Mouse (Mus musculus) MEL (cell line): ENCODE measurements around the gene Avp. TPM values are rescaled to one million over a fixed set of nuclear protein-coding genes. Genes with fewer than 3 reads are reported as not detected.

ENCODE experiments used
- DNase-seq: peaks from one replicate; pipeline ENCODE4 v3.0.0; 2011; ENCODE audit warnings: low read depth, low spot score
- H3K27ac ChIP-seq: 2 replicates; pipeline ENCODE4 v1.5.1; 2012; ENCODE audit warnings: low read depth, mild to moderate bottlenecking, control low read depth, low read length, moderate library complexity; ENCODE audit not compliant: control insufficient read depth
- H3K27me3 ChIP-seq, 2 experiments: fragments of 150-350 bp in 1 of 2; sonication (generic) in 1 of 2; 2 replicates each; pipeline ENCODE4 v1.6.1; 2012; ENCODE audit warnings: low read length in 2 of 2, mild to moderate bottlenecking in 2 of 2, improper control_type of control experiment in 1 of 2, moderate library complexity in 1 of 2; ENCODE audit not compliant: insufficient read depth in 2 of 2, control insufficient read depth in 1 of 2
- H3K36me3 ChIP-seq, 2 experiments: 2 replicates each; pipeline ENCODE4 v1.6.1; 2012 to 2014; ENCODE audit warnings: low read length in 2 of 2, improper control_type of control experiment in 1 of 2, inconsistent platforms in 1 of 2, mild to moderate bottlenecking in 1 of 2; ENCODE audit not compliant: insufficient read depth in 2 of 2, control insufficient read depth in 1 of 2
- H3K4me1 ChIP-seq, 2 experiments: fragments of 150-350 bp in 1 of 2; sonication (generic) in 1 of 2; 2 replicates each; pipeline ENCODE4 v1.6.1; 2012; ENCODE audit warnings: low read length in 2 of 2, improper control_type of control experiment in 1 of 2, mild to moderate bottlenecking in 1 of 2; ENCODE audit not compliant: insufficient read depth in 2 of 2, control insufficient read depth in 1 of 2
- H3K4me3 ChIP-seq, 2 experiments: fragments of 150-350 bp in 1 of 2; sonication (generic) in 1 of 2; 2 replicates each; pipeline ENCODE4 v1.5.1; 2012; ENCODE audit warnings: low read depth in 2 of 2, low read length in 2 of 2, mild to moderate bottlenecking in 2 of 2, moderate library complexity in 2 of 2, control low read depth in 1 of 2, improper control_type of control experiment in 1 of 2; ENCODE audit not compliant: control insufficient read depth in 1 of 2, insufficient read depth in 1 of 2
- H3K79me2 ChIP-seq: 2 replicates; pipeline ENCODE4 v1.6.1; 2012; ENCODE audit warnings: mild to moderate bottlenecking, low read length, moderate library complexity; ENCODE audit not compliant: control insufficient read depth, poor library complexity, insufficient read depth
- H3K9ac ChIP-seq: 2 replicates; pipeline ENCODE4 v1.6.1; 2012; ENCODE audit warnings: low read depth, mild to moderate bottlenecking, control low read depth, low read length, moderate library complexity; ENCODE audit not compliant: control insufficient read depth, poor library complexity, severe bottlenecking
- H3K9me3 ChIP-seq: fragments of 150-350 bp; sonication (generic); replicated peaks from 2 replicates; pipeline ENCODE4 v1.6.1; 2012; ENCODE audit warnings: mild to moderate bottlenecking, low read length, improper control_type of control experiment, moderate library complexity; ENCODE audit not compliant: insufficient read depth
- BHLHE40 ChIP-seq: IDR thresholded peaks from 2 replicates; pipeline ENCODE4 v1.6.1; 2012; ENCODE audit warnings: low read depth, mild to moderate bottlenecking, inconsistent platforms, low read length, improper control_type of control experiment, borderline replicate concordance
- CHD1 ChIP-seq: IDR thresholded peaks from 2 replicates; pipeline ENCODE4 v1.6.1; 2012; ENCODE audit warnings: low read depth, mild to moderate bottlenecking, inconsistent platforms, low read length, improper control_type of control experiment
- CHD2 ChIP-seq: IDR thresholded peaks from 2 replicates; pipeline ENCODE4 v1.6.1; 2011; ENCODE audit warnings: low read length, improper control_type of control experiment
- CTCF ChIP-seq, 3 experiments: IDR thresholded peaks in 2 of 3; conservative IDR thresholded peaks in 1 of 3; 2 replicates each; pipeline ENCODE4 v1.5.1; 2011 to 2012; ENCODE audit warnings: low read length in 3 of 3, low read depth in 2 of 3, mild to moderate bottlenecking in 2 of 3, improper control_type of control experiment in 1 of 3, inconsistent platforms in 1 of 3, mixed read lengths in 1 of 3, moderate library complexity in 1 of 3; ENCODE audit not compliant: control insufficient read depth in 1 of 3, insufficient read depth in 1 of 3, poor library complexity in 1 of 3, severe bottlenecking in 1 of 3
- E2F4 ChIP-seq: IDR thresholded peaks from 2 replicates; pipeline ENCODE4 v1.6.1; 2011; ENCODE audit warnings: low read depth, low read length, improper control_type of control experiment, borderline replicate concordance
- ELF1 ChIP-seq: IDR thresholded peaks from 2 replicates; pipeline ENCODE4 v1.6.1; 2014; ENCODE audit warnings: low read depth, mild to moderate bottlenecking, inconsistent platforms, low read length, improper control_type of control experiment, moderate library complexity
- EP300 ChIP-seq, 2 experiments: IDR thresholded peaks; 2 replicates each; pipeline ENCODE4 v1.6.1; 2011; ENCODE audit warnings: improper control_type of control experiment in 2 of 2, low read length in 2 of 2, low read depth in 1 of 2, mild to moderate bottlenecking in 1 of 2
- ETS1 ChIP-seq: IDR thresholded peaks from 2 replicates; pipeline ENCODE4 v1.6.1; 2012; ENCODE audit warnings: low read depth, mild to moderate bottlenecking, inconsistent platforms, low read length, improper control_type of control experiment, moderate library complexity
- GABPA ChIP-seq: IDR thresholded peaks from 2 replicates; pipeline ENCODE4 v1.6.1; 2012; ENCODE audit warnings: low read depth, mild to moderate bottlenecking, inconsistent platforms, low read length, improper control_type of control experiment, moderate library complexity
- GATA1 ChIP-seq: IDR thresholded peaks from 2 replicates; pipeline ENCODE4 v1.6.1; 2011; ENCODE audit warnings: low read depth, low read length, improper control_type of control experiment
- JUND ChIP-seq: IDR thresholded peaks from 2 replicates; pipeline ENCODE4 v1.6.1; 2011; ENCODE audit warnings: low read depth, mild to moderate bottlenecking, improper control_type of control experiment, low read length
- KAT2A ChIP-seq: conservative IDR thresholded peaks from 2 replicates; pipeline ENCODE4 v1.6.1; 2012; ENCODE audit warnings: low read depth, low read length, improper control_type of control experiment, inconsistent platforms
- MAFK ChIP-seq: IDR thresholded peaks from 2 replicates; pipeline ENCODE4 v1.6.1; 2011; ENCODE audit warnings: low read depth, mild to moderate bottlenecking, low read length, improper control_type of control experiment, borderline replicate concordance
- MAX ChIP-seq: IDR thresholded peaks from 2 replicates; pipeline ENCODE4 v1.6.1; 2011; ENCODE audit warnings: low read length, improper control_type of control experiment
- MAZ ChIP-seq: IDR thresholded peaks from 2 replicates; pipeline ENCODE4 v1.6.1; 2012; ENCODE audit warnings: low read depth, mild to moderate bottlenecking, inconsistent platforms, low read length, improper control_type of control experiment
- MEF2A ChIP-seq: IDR thresholded peaks from 2 replicates; pipeline ENCODE4 v1.6.1; 2014; ENCODE audit warnings: low read depth, mild to moderate bottlenecking, inconsistent platforms, low read length, improper control_type of control experiment; ENCODE audit not compliant: poor library complexity, insufficient replicate concordance, severe bottlenecking; ENCODE audit errors: extremely low read depth
- MXI1 ChIP-seq: IDR thresholded peaks from 2 replicates; pipeline ENCODE4 v1.6.1; 2011; ENCODE audit warnings: mild to moderate bottlenecking, low read depth, low read length, improper control_type of control experiment
- MYB ChIP-seq: IDR thresholded peaks from 2 replicates; pipeline ENCODE4 v1.6.1; 2011; ENCODE audit warnings: mild to moderate bottlenecking, low read depth, low read length, improper control_type of control experiment
- MYC ChIP-seq: IDR thresholded peaks from 2 replicates; pipeline ENCODE4 v1.6.1; 2011; ENCODE audit warnings: low read depth, mild to moderate bottlenecking, low read length, improper control_type of control experiment, moderate library complexity
- NELFE ChIP-seq: IDR thresholded peaks from 2 replicates; pipeline ENCODE4 v1.6.1; 2011; ENCODE audit warnings: low read depth, low read length, improper control_type of control experiment
- NRF1 ChIP-seq: IDR thresholded peaks from 2 replicates; pipeline ENCODE4 v1.6.1; 2014; ENCODE audit warnings: low read depth, mild to moderate bottlenecking, inconsistent platforms, low read length, improper control_type of control experiment, moderate library complexity; ENCODE audit not compliant: poor library complexity, insufficient read depth, severe bottlenecking
- POLR2A ChIP-seq, 2 experiments: IDR thresholded peaks; 2 replicates each; pipeline ENCODE4 v1.6.1; 2011 to 2012; ENCODE audit warnings: low read length in 2 of 2, mild to moderate bottlenecking in 2 of 2, control low read depth in 1 of 2, improper control_type of control experiment in 1 of 2, low read depth in 1 of 2, moderate library complexity in 1 of 2; ENCODE audit not compliant: control insufficient read depth in 1 of 2, insufficient read depth in 1 of 2, poor library complexity in 1 of 2
- POLR2AphosphoS2 ChIP-seq: IDR thresholded peaks from 2 replicates; pipeline ENCODE4 v1.6.1; 2011; ENCODE audit warnings: low read length, improper control_type of control experiment
- POLR2AphosphoS5 ChIP-seq: IDR thresholded peaks from 2 replicates; pipeline ENCODE4 v1.6.1; 2012; ENCODE audit warnings: low read depth, borderline replicate concordance, mild to moderate bottlenecking, inconsistent platforms, low read length, moderate library complexity, mixed read lengths
- RAD21 ChIP-seq: IDR thresholded peaks from 2 replicates; pipeline ENCODE4 v1.6.1; 2011; ENCODE audit warnings: mild to moderate bottlenecking, low read depth, low read length, improper control_type of control experiment
- RCOR1 ChIP-seq: IDR thresholded peaks from 2 replicates; pipeline ENCODE4 v1.6.1; 2012; ENCODE audit warnings: low read depth, mild to moderate bottlenecking, inconsistent platforms, low read length, improper control_type of control experiment
- SIN3A ChIP-seq: IDR thresholded peaks from 2 replicates; pipeline ENCODE4 v1.6.1; 2012; ENCODE audit warnings: low read length, improper control_type of control experiment, inconsistent platforms
- SMC3 ChIP-seq: IDR thresholded peaks from 2 replicates; pipeline ENCODE4 v1.6.1; 2011; ENCODE audit warnings: low read depth, low read length, improper control_type of control experiment
- TAL1 ChIP-seq: IDR thresholded peaks from 2 replicates; pipeline ENCODE4 v1.6.1; 2012; ENCODE audit warnings: mild to moderate bottlenecking, inconsistent platforms, low read length, moderate library complexity, mixed read lengths
- TBP ChIP-seq: IDR thresholded peaks from 2 replicates; pipeline ENCODE4 v1.8.0; 2011; ENCODE audit warnings: low read depth, low read length, improper control_type of control experiment
- TCF12 ChIP-seq: IDR thresholded peaks from 2 replicates; pipeline ENCODE4 v1.6.1; 2014; ENCODE audit warnings: low read depth, mild to moderate bottlenecking, inconsistent platforms, low read length, improper control_type of control experiment, moderate library complexity
- UBTF ChIP-seq: IDR thresholded peaks from 2 replicates; pipeline ENCODE4 v1.6.1; 2012; ENCODE audit warnings: low read depth, mild to moderate bottlenecking, inconsistent platforms, low read length, improper control_type of control experiment, moderate library complexity, borderline replicate concordance; ENCODE audit not compliant: insufficient read depth
- USF1 ChIP-seq: IDR thresholded peaks from 2 replicates; pipeline ENCODE4 v1.6.1; 2014; ENCODE audit warnings: low read depth, mild to moderate bottlenecking, inconsistent platforms, low read length, improper control_type of control experiment, moderate library complexity
- USF2 ChIP-seq, 2 experiments: IDR thresholded peaks; 2 replicates each; pipeline ENCODE4 v1.6.1; 2011 to 2012; ENCODE audit warnings: improper control_type of control experiment in 2 of 2, low read length in 2 of 2, borderline replicate concordance in 1 of 2, inconsistent platforms in 1 of 2, low read depth in 1 of 2, mild to moderate bottlenecking in 1 of 2; ENCODE audit not compliant: insufficient read depth in 1 of 2
- ZC3H11A ChIP-seq: IDR thresholded peaks from 2 replicates; pipeline ENCODE4 v1.6.1; 2012; ENCODE audit warnings: low read depth, mild to moderate bottlenecking, inconsistent platforms, low read length, improper control_type of control experiment
- ZKSCAN1 ChIP-seq: IDR thresholded peaks from 2 replicates; pipeline ENCODE4 v1.6.1; 2012; ENCODE audit warnings: low read depth, mild to moderate bottlenecking, inconsistent platforms, low read length, improper control_type of control experiment, moderate library complexity
- ZMIZ1 ChIP-seq: IDR thresholded peaks from 2 replicates; pipeline ENCODE4 v1.6.1; 2012; ENCODE audit warnings: low read depth, mild to moderate bottlenecking, inconsistent platforms, low read length, improper control_type of control experiment, moderate library complexity
- ZNF384 ChIP-seq: IDR thresholded peaks from 2 replicates; pipeline ENCODE4 v1.6.1; 2012; ENCODE audit warnings: low read depth, mild to moderate bottlenecking, inconsistent platforms, low read length, improper control_type of control experiment
- polyA plus RNA-seq, 2 experiments: library from polyadenylated mRNA; stranded (reverse) in 1 of 2; unstranded in 1 of 2; fragments of >175 nt in 1 of 2; fragments of >200 nt in 1 of 2; gene quantifications; 2 replicates each; pipeline versions ENCODE4 v1.2.1 to v1.2.4; 2012; ENCODE audit warnings: low replicate concordance in 2 of 2, low read depth in 1 of 2; ENCODE audit not compliant: insufficient read length in 2 of 2, insufficient read depth in 1 of 2, missing spikeins in 1 of 2
- total RNA-seq: library from RNA; depleted of rRNA; stranded (reverse); fragments of 300-350 nt; gene quantifications from 2 replicates; pipeline ENCODE4 v1.2.3, GENCODE M21; 2012

Avp gene
- total and polyA plus RNA-seq, 3 experiments: not detected

GRCm38 (mm10) chr2:130597601-130598010 lies 15.3 kb upstream of the Avp start:
- peaks cover 0 to 36% of the 10 kb centered on the region in 2 experiments for H3K36me3 ChIP-seq
- H3K79me2 ChIP-seq: no peaks in the 10 kb centered on the region
- DNase-seq: peak; percentile 81
- H3K4me3 ChIP-seq: no peak overlapping the region
- H3K4me1 ChIP-seq: peaks cover 27 to 34% of the 10 kb centered on the region in 2 experiments
- H3K9ac ChIP-seq: no peak overlapping the region
- no peaks in the 10 kb centered on the region for H3K9me3 ChIP-seq
- H3K27me3 ChIP-seq: no peaks in the 10 kb centered on the region
- H3K27ac ChIP-seq: peak overlapping the region; percentile 46
- TF ChIP-seq MAX: no peak
- peak; percentile 96 for TF ChIP-seq EP300 (IDR thresholded peaks at IDR 0.05; ENCODE audit: low read depth in 1 of 2, low read length in 2 of 2)
- TF ChIP-seq TCF12: peak; percentile 98
- no peak for TF ChIP-seq ZNF384
- no peak for TF ChIP-seq USF1
- peak; percentile 43; the same call in 1 of the 2 replicates for TF ChIP-seq MYC
- no peak for TF ChIP-seq ZC3H11A
- TF ChIP-seq ZMIZ1: no peak
- TF ChIP-seq TAL1: peak; percentile 72
- TF ChIP-seq MYB: no peak
- no peak for TF ChIP-seq NELFE
- no peak for TF ChIP-seq POLR2A (IDR thresholded peaks at IDR 0.05; ENCODE audit: control insufficient read depth in 1 of 2, insufficient read depth in 1 of 2, low read depth in 1 of 2, low read length in 2 of 2, poor library complexity in 1 of 2)
- no peak for TF ChIP-seq JUND
- TF ChIP-seq BHLHE40: peak; percentile 76; the same call in 1 of the 2 replicates
- TF ChIP-seq RCOR1: peak; percentile 97
- TF ChIP-seq MXI1: peak; percentile 27; the same call in 1 of the 2 replicates
- no peak for TF ChIP-seq CHD2
- TF ChIP-seq USF2 (IDR thresholded peaks at IDR 0.05; ENCODE audit: borderline replicate concordance in 1 of 2, insufficient read depth in 1 of 2, low read depth in 1 of 2, low read length in 2 of 2): no peak
- no peak for TF ChIP-seq NRF1
- no peak for TF ChIP-seq MEF2A
- TF ChIP-seq ETS1: peak; percentile 92
- no peak for TF ChIP-seq KAT2A
- TF ChIP-seq CHD1: no peak
- TF ChIP-seq POLR2AphosphoS2: no peak
- TF ChIP-seq GATA1: peak; percentile 98
- peak; percentile 29 for TF ChIP-seq RAD21
- peak; percentile 62 for TF ChIP-seq SIN3A
- TF ChIP-seq TBP: no peak
- no peak for TF ChIP-seq POLR2AphosphoS5
- no peak for TF ChIP-seq UBTF
- no peak for TF ChIP-seq GABPA
- TF ChIP-seq E2F4: no peak
- peak; percentile 46; the same call in 1 of the 2 replicates for TF ChIP-seq MAFK
- no peak for TF ChIP-seq MAZ
- TF ChIP-seq ELF1: peak; percentile 9; the same call in 1 of the 2 replicates
- TF ChIP-seq ZKSCAN1: no peak
- peak; percentile 33 for TF ChIP-seq SMC3
- peak; percentile 30 to 78 (median 56); a peak in 5 of 6 replicates for TF ChIP-seq CTCF (IDR thresholded peaks at IDR 0.05 in 2 of 3, conservative IDR thresholded peaks at IDR 0.05 in 1 of 3; ENCODE audit: control insufficient read depth in 1 of 3, insufficient read depth in 1 of 3, low read depth in 2 of 3, low read length in 3 of 3, poor library complexity in 1 of 3, severe bottlenecking in 1 of 3)
